Mouse (Mus musculus): ENCODE results near the gene Pygo1. TPM values are rescaled to one million over a fixed set of nuclear protein-coding genes. Genes with fewer than 3 reads are reported as not detected.

Pygo1 gene
- total RNA-seq, 2 experiments from 2014 or later, result 6.9 to 8.3 TPM

- no peak for DNase-seq
Observed at GRCm38 (mm10) chr9:72935309-72935708, 9.9 kb downstream of the Pygo1 start.

GRCm38 (mm10) chr9:72936301-72936700 lies 10.9 kb downstream of the Pygo1 start:
- DNase-seq, result no peak

- DNase-seq, result no peak
Observed at GRCm38 (mm10) chr9:72943424-72943823, 18.0 kb downstream of the Pygo1 start.

GRCm38 (mm10) chr9:72944286-72944685 lies 18.8 kb downstream of the Pygo1 start:
- DNase-seq, result no peak

GRCm38 (mm10) chr9:72947010-72947409 lies 21.6 kb downstream of the Pygo1 start:
- no peak for DNase-seq

GRCm38 (mm10) chr9:72949572-72949971 lies 24.1 kb downstream of the Pygo1 start:
- DNase-seq, result no peak

GRCm38 (mm10) chr9:72954746-72955145 lies 29.3 kb downstream of the Pygo1 start:
- DNase-seq, result no peak

GRCm38 (mm10) chr9:72955546-72955945 lies 30.1 kb downstream of the Pygo1 start:
- no peak for DNase-seq

GRCm38 (mm10) chr9:72958521-72959450 lies 33.3 kb downstream of the Pygo1 start, which contains the start of the genes Dyx1c1 and Gm44503:
Dyx1c1 (plus strand) TSS chr9:72958785.
Gm44503 (plus strand) TSS chr9:72958852.
- peak; percentile 69 for DNase-seq

- DNase-seq, result no peak
Observed at GRCm38 (mm10) chr9:72961346-72961745, 35.9 kb downstream of the Pygo1 start.

- DNase-seq, result no peak
Observed at GRCm38 (mm10) chr9:72961959-72962358, 36.5 kb downstream of the Pygo1 start.

GRCm38 (mm10) chr9:72968349-72969061 lies 43.1 kb downstream of the Pygo1 start:
- DNase-seq, result no peak

GRCm38 (mm10) chr9:72969874-72970273 lies 44.4 kb downstream of the Pygo1 start:
- DNase-seq, result no peak

- DNase-seq, result no peak
Observed at GRCm38 (mm10) chr9:72972435-72972834, 47.0 kb downstream of the Pygo1 start.

GRCm38 (mm10) chr9:72972984-72973383 lies 47.5 kb downstream of the Pygo1 start:
- DNase-seq, result no peak

GRCm38 (mm10) chr9:72974734-72975133 lies 49.3 kb downstream of the Pygo1 start:
- DNase-seq, result no peak

GRCm38 (mm10) chr9:72975242-72975641 lies 49.8 kb downstream of the Pygo1 start:
- DNase-seq, result no peak

GRCm38 (mm10) chr9:72983066-72983465 lies 57.6 kb downstream of the Pygo1 start:
- no peak for DNase-seq

- peak; percentile 98 for DNase-seq
Observed at GRCm38 (mm10) chr9:72985250-72986220, 60.1 kb downstream of the Pygo1 start, which contains the start of the genes Ccpg1os and Ccpg1. Ccpg1os (minus strand) TSS chr9:72985382. Ccpg1 (plus strand) TSS chr9:72985429.

GRCm38 (mm10) chr9:72987703-72988102 lies 62.3 kb downstream of the Pygo1 start:
- no peak for DNase-seq

GRCm38 (mm10) chr9:72988706-72989105 lies 63.3 kb downstream of the Pygo1 start:
- DNase-seq, result no peak

- no peak for DNase-seq
Observed at GRCm38 (mm10) chr9:72991420-72991819, 66.0 kb downstream of the Pygo1 start.

Data from gastrocnemius, postnatal 25 days (tissue).